Mouse (Mus musculus): Measurements from ENCODE around the gene Usp33.

Gene Usp33

DNA sequence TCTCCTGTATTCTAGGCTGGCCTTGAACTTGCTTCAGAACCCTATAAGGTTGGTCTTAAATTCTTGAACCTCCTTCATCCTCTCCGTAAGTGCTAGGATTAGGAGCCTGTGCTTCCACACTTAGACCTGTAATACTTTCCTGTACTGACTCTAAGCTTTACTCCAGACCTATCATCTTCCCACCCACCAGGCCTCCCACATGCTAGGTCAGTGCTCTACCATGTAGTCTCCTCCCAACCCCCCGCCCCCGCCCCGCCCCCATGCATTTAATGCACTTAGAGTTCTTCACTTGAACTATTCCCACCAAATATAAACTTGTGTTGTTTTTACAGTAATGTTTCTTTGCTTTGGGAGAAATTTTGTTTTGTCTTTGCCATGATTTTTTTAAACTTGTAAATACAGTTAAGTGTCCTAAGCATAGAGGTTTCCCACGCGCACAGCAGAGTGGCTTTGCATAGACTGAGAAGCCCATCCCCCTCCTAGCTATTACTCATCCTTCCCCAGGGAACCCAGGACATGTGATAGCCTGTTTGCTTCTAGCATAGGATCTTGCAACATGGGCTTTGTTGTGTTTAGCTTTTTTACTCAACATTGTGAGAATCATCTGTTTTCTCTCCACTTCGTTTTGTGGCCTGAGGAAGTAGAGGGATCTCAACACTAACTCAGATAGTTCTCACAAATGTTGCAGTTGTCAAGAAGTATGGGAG is 55.8 kb downstream of the Usp33 start:
- no peak for DNase-seq (ENCODE audit: low read depth)

DNA sequence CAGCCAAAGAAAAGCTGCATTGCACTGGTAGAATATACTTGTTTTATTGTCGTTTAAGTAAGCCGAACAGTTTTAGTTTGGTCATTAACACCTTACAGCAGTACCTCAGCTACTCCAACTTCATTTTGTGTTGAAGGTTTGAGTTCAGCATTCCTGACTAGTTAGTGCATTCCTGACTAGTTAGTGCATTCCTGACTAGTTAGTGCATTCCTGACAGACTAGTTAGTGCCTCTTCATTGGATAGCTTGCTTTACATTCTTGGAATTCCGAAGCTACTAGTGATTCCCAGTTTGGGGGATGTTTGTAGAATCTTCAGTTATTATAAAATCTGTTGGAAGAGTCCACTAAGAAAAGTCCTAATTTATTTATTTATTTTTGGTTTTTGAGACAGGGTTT is 56.4 kb downstream of the Usp33 start:
- no peak for DNase-seq (ENCODE audit: low read depth)

- DNase-seq (ENCODE audit: low read depth): no peak
Observed at GRCm38 (mm10) chr3:152403827-152404226, 57.5 kb downstream of the Usp33 start.

- no peak for DNase-seq (ENCODE audit: low read depth)
Observed at GRCm38 (mm10) chr3:152405420-152405819, 59.1 kb downstream of the Usp33 start.

- DNase-seq (ENCODE audit: low read depth): peak; percentile 46
Observed at GRCm38 (mm10) chr3:152405978-152406640, 59.8 kb downstream of the Usp33 start.

DNA sequence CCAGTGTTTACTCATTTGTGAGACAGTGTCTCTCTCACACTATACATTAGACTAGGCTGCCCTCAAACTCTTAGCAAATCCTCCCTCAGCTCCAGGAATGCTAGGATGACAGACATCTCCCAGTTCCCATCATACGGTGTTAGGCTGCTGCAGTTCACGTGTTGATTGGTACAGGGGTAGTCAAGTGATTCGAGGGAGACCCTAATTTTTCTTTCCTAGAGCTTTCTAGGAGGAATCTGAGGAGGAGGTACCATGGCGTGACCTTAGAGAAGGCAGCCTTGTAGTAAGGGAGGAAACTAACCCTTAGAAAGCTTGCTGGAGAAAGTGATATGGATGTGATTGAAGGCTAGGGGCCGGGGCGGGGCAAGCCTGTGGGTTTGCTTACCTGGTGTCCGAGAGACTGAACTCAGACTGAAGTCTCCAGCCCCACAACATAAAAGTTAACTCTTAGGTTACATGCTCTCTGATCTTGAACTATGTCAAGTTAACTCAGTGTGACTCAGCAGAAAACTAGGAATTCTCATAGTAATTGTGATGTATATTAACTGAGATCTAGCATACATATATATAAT is 64.8 kb downstream of the Usp33 start:
- no peak for DNase-seq (ENCODE audit: low read depth)

- no peak for DNase-seq (ENCODE audit: low read depth)
Observed at GRCm38 (mm10) chr3:152412362-152412761, 66.1 kb downstream of the Usp33 start.

DNA sequence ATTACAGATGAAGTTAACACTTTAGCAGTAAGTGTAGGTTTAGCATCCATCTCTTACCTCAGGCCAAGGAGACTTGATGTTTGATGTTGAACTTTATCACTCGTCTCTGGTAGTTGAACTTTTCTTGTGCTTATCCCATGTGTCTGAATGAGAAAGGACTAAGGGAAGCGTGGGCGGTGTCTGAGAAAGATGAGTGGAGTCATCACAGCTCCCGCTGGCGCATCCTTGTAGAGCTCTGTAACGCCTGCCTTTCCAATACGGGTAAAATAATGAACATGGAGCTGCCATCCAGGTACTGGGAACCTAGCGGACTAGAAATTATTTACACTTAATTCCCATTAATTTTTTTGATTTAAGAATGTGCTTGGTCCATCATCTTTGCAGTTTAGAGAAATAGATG is 82.6 kb downstream of the Usp33 start:
- DNase-seq (ENCODE audit: low read depth): no peak

GRCm38 (mm10) chr3:152432677-152433076 is 86.4 kb downstream of the Usp33 start:
- DNase-seq (ENCODE audit: low read depth): no peak

- no peak for DNase-seq (ENCODE audit: low read depth)
Observed at GRCm38 (mm10) chr3:152435590-152435989, 89.3 kb downstream of the Usp33 start.

GRCm38 (mm10) chr3:152438068-152438467 is 91.8 kb downstream of the Usp33 start:
- DNase-seq (ENCODE audit: low read depth): no peak

GRCm38 (mm10) chr3:152442795-152443194 is 96.5 kb downstream of the Usp33 start:
- DNase-seq (ENCODE audit: low read depth): no peak

Measured in c-Kit-positive CD71-positive TER-119-negative erythroid progenitor cells, embryonic 14.5 days (primary cell).